Mouse (Mus musculus) CH12.LX (cell line): ENCODE measurements around the gene Ldb3. TPM values are rescaled to one million over a fixed set of nuclear protein-coding genes. Genes with fewer than 3 reads are reported as not detected.
A peak's percentile ranks its signal among the peaks of the same experiment; 100 is the strongest.

Source experiments
- DNase-seq: peaks from one replicate; pipeline ENCODE4 v3.0.0-alpha.2; 2013; ENCODE audit errors: extremely low read depth
- H3K27ac ChIP-seq: 2 replicates; pipeline ENCODE4 v1.5.1; 2012; ENCODE audit warnings: low read depth, mild to moderate bottlenecking, control low read depth, moderate library complexity; ENCODE audit not compliant: insufficient read depth
- H3K27me3 ChIP-seq: replicated peaks from 2 replicates; pipeline ENCODE3; 2012; ENCODE audit warnings: inconsistent platforms
- H3K36me3 ChIP-seq, 2 experiments: replicated peaks in 1 of 2; 2 replicates each; pipeline versions ENCODE3 to v1.6.1; 2012; ENCODE audit warnings: inconsistent platforms in 1 of 2, low read length in 1 of 2, mild to moderate bottlenecking in 1 of 2, mixed read lengths in 1 of 2, moderate library complexity in 1 of 2; ENCODE audit not compliant: control insufficient read depth in 1 of 2, insufficient read depth in 1 of 2
- H3K4me1 ChIP-seq, 2 experiments: 2 replicates each; pipeline ENCODE4 v1.6.1; 2012; ENCODE audit warnings: inconsistent platforms in 1 of 2, moderate library complexity in 1 of 2; ENCODE audit not compliant: insufficient read depth in 2 of 2, control insufficient read depth in 1 of 2
- H3K4me2 ChIP-seq: 2 replicates; pipeline ENCODE4 v1.6.1; 2012; ENCODE audit warnings: low read depth, mild to moderate bottlenecking, control low read depth; ENCODE audit not compliant: poor library complexity, insufficient read depth, severe bottlenecking
- H3K4me3 ChIP-seq, 3 experiments: fragments of 150-350 bp in 1 of 3; sonication (generic) in 1 of 3; replicated peaks in 1 of 3; 2 replicates each; pipeline versions ENCODE3 to v1.5.1; 2011 to 2012; ENCODE audit warnings: low read depth in 2 of 3, low read length in 2 of 3, mild to moderate bottlenecking in 2 of 3, moderate library complexity in 2 of 3, control low read depth in 1 of 3, improper control_type of control experiment in 1 of 3, inconsistent platforms in 1 of 3, mixed read lengths in 1 of 3; ENCODE audit not compliant: poor library complexity in 1 of 3
- H3K79me2 ChIP-seq: replicated peaks from 2 replicates; pipeline ENCODE4 v1.6.1; 2012; ENCODE audit warnings: mild to moderate bottlenecking, moderate library complexity; ENCODE audit not compliant: control insufficient read depth, poor library complexity, insufficient read depth, severe bottlenecking; ENCODE audit errors: extremely low read depth
- H3K9ac ChIP-seq: 2 replicates; pipeline ENCODE4 v1.6.1; 2012; ENCODE audit warnings: low read depth, mild to moderate bottlenecking, control low read depth, moderate library complexity; ENCODE audit not compliant: insufficient read depth
- H3K9me3 ChIP-seq: replicated peaks from 2 replicates; pipeline ENCODE3; 2012; ENCODE audit warnings: low read length, inconsistent platforms, mixed read lengths
- BHLHE40 ChIP-seq: IDR thresholded peaks from 2 replicates; pipeline ENCODE4 v1.6.1; 2011; ENCODE audit warnings: mild to moderate bottlenecking, low read depth, low read length, improper control_type of control experiment
- CHD1 ChIP-seq: IDR thresholded peaks from 2 replicates; pipeline ENCODE4 v1.6.1; 2012; ENCODE audit warnings: low read depth, low read length, improper control_type of control experiment, inconsistent platforms
- CHD2 ChIP-seq: IDR thresholded peaks from 2 replicates; pipeline ENCODE4 v1.6.1; 2011; ENCODE audit warnings: low read length, improper control_type of control experiment
- CTCF ChIP-seq, 2 experiments: IDR thresholded peaks in 1 of 2; conservative IDR thresholded peaks in 1 of 2; 2 replicates each; pipeline ENCODE4 v1.5.1; 2011 to 2012; ENCODE audit warnings: low read depth in 2 of 2, low read length in 2 of 2, improper control_type of control experiment in 1 of 2, inconsistent platforms in 1 of 2, mild to moderate bottlenecking in 1 of 2, moderate library complexity in 1 of 2
- E2F4 ChIP-seq: IDR thresholded peaks from 2 replicates; pipeline ENCODE4 v1.6.1; 2011; ENCODE audit warnings: low read depth, low read length, improper control_type of control experiment; ENCODE audit not compliant: insufficient replicate concordance
- ELF1 ChIP-seq: IDR thresholded peaks from 2 replicates; pipeline ENCODE4 v1.6.1; 2014; ENCODE audit warnings: low read depth, mild to moderate bottlenecking, inconsistent platforms, low read length, improper control_type of control experiment
- EP300 ChIP-seq: IDR thresholded peaks from 2 replicates; pipeline ENCODE4 v1.6.1; 2011; ENCODE audit warnings: low read length, improper control_type of control experiment
- ETS1 ChIP-seq: conservative IDR thresholded peaks from 2 replicates; pipeline ENCODE4 v1.6.1; 2012; ENCODE audit warnings: low read depth, mild to moderate bottlenecking, inconsistent platforms, low read length, improper control_type of control experiment, moderate library complexity
- IRF4 ChIP-seq: IDR thresholded peaks from 2 replicates; pipeline ENCODE4 v1.6.1; 2014; ENCODE audit warnings: low read depth, mild to moderate bottlenecking, inconsistent platforms, low read length, improper control_type of control experiment
- JUND ChIP-seq: conservative IDR thresholded peaks from 2 replicates; pipeline ENCODE4 v1.6.1; 2011; ENCODE audit warnings: low read depth, low read length, improper control_type of control experiment
- MAFK ChIP-seq: IDR thresholded peaks from 2 replicates; pipeline ENCODE4 v1.6.1; 2011; ENCODE audit warnings: low read length, improper control_type of control experiment; ENCODE audit not compliant: insufficient replicate concordance
- MAZ ChIP-seq: IDR thresholded peaks from 2 replicates; pipeline ENCODE4 v1.6.1; 2012; ENCODE audit warnings: low read depth, mild to moderate bottlenecking, inconsistent platforms, low read length, improper control_type of control experiment, moderate library complexity
- MEF2A ChIP-seq: IDR thresholded peaks from 2 replicates; pipeline ENCODE4 v1.6.1; 2014; ENCODE audit warnings: low read depth, mild to moderate bottlenecking, inconsistent platforms, low read length, improper control_type of control experiment, borderline replicate concordance
- MYC ChIP-seq: IDR thresholded peaks from 2 replicates; pipeline ENCODE4 v1.6.1; 2011; ENCODE audit warnings: low read depth, mild to moderate bottlenecking, improper control_type of control experiment, low read length
- NELFE ChIP-seq: IDR thresholded peaks from 2 replicates; pipeline ENCODE4 v1.6.1; 2011; ENCODE audit warnings: low read depth, low read length, improper control_type of control experiment
- NRF1 ChIP-seq: IDR thresholded peaks from 2 replicates; pipeline ENCODE4 v1.6.1; 2014; ENCODE audit warnings: low read depth, mild to moderate bottlenecking, inconsistent platforms, low read length, improper control_type of control experiment, moderate library complexity
- POLR2A ChIP-seq: IDR thresholded peaks from 2 replicates; pipeline ENCODE4 v1.6.1; 2011; ENCODE audit warnings: low read depth, mild to moderate bottlenecking, improper control_type of control experiment, low read length
- POLR2AphosphoS2 ChIP-seq: IDR thresholded peaks from 2 replicates; pipeline ENCODE4 v1.6.1; 2011; ENCODE audit warnings: low read depth, low read length, improper control_type of control experiment
- RAD21 ChIP-seq: IDR thresholded peaks from 2 replicates; pipeline ENCODE4 v1.6.1; 2011; ENCODE audit warnings: low read depth, mild to moderate bottlenecking, low read length, improper control_type of control experiment, moderate library complexity
- RCOR1 ChIP-seq: conservative IDR thresholded peaks from 2 replicates; pipeline ENCODE4 v1.6.1; 2012; ENCODE audit warnings: low read depth, mild to moderate bottlenecking, inconsistent platforms, low read length, improper control_type of control experiment
- SIN3A ChIP-seq: IDR thresholded peaks from 2 replicates; pipeline ENCODE4 v1.6.1; 2012; ENCODE audit warnings: low read length, improper control_type of control experiment, inconsistent platforms
- SMC3 ChIP-seq: IDR thresholded peaks from 2 replicates; pipeline ENCODE4 v1.6.1; 2011; ENCODE audit warnings: low read depth, low read length, improper control_type of control experiment
- TBP ChIP-seq: conservative IDR thresholded peaks from 2 replicates; pipeline ENCODE4 v1.6.1; 2011; ENCODE audit warnings: low read depth, low read length, improper control_type of control experiment
- USF1 ChIP-seq: IDR thresholded peaks from 2 replicates; pipeline ENCODE4 v1.6.1; 2014; ENCODE audit warnings: low read depth, mild to moderate bottlenecking, inconsistent platforms, low read length, improper control_type of control experiment
- ZC3H11A ChIP-seq: IDR thresholded peaks from 2 replicates; pipeline ENCODE4 v1.6.1; 2012; ENCODE audit warnings: low read depth, mild to moderate bottlenecking, inconsistent platforms, low read length, improper control_type of control experiment
- ZKSCAN1 ChIP-seq: IDR thresholded peaks from 2 replicates; pipeline ENCODE4 v1.6.1; 2012; ENCODE audit warnings: low read depth, inconsistent platforms, low read length, improper control_type of control experiment, borderline replicate concordance
- ZMIZ1 ChIP-seq: IDR thresholded peaks from 2 replicates; pipeline ENCODE4 v1.6.1; 2012; ENCODE audit warnings: low read depth, mild to moderate bottlenecking, inconsistent platforms, low read length, improper control_type of control experiment
- ZNF384 ChIP-seq: IDR thresholded peaks from 2 replicates; pipeline ENCODE4 v1.6.1; 2012; ENCODE audit warnings: low read depth, low read length, improper control_type of control experiment, inconsistent platforms
- dilution Hi-C: fragments of 300-500 bp; cut with MboI; formaldehyde crosslinking; loops from 2 replicates; pipeline ENCODE4 v1.14.3; 2020; ENCODE audit warnings: low sequenced_read_pairs; ENCODE audit not compliant: extremely low pct_unique_long_range_greater_than_20kb, extremely low pct_ligation_motif_present
- in situ Hi-C: fragments of 300-500 bp; cut with MboI; formaldehyde crosslinking; loops from 3 replicates; pipeline ENCODE4 v1.14.3; 2019; ENCODE audit warnings: low sequenced_read_pairs, low pct_ligation_motif_present, low pct_unique_long_range_greater_than_20kb, mixed read lengths
- polyA plus RNA-seq: library from polyadenylated mRNA; unstranded; fragments of >175 nt; gene quantifications from 2 replicates; pipeline ENCODE4 v1.2.1, GENCODE M21; 2012; ENCODE audit warnings: low read depth; ENCODE audit not compliant: insufficient read length
- total RNA-seq, 2 experiments: library from RNA; depleted of rRNA; stranded (reverse); fragments of 300-350 nt in 1 of 2; fragments of >200 nt in 1 of 2; gene quantifications; 2 replicates each; pipeline ENCODE4 v1.2.3; 2012 to 2014

The Ldb3 gene
- total and polyA plus RNA-seq, 3 experiments, result 0.08 TPM; not detected in 2

GRCm38 (mm10) chr14:34616821-34617220, 28.3 kb upstream of the Ldb3 start:
- dilution Hi-C loops, result loop anchor here (25.0 kb wide), 1 partner anchor 145 kb away; no protein-coding TSS in a partner anchor
- no peak overlapping the region for H3K27ac ChIP-seq
- no peaks in the 10 kb centered on the region for H3K36me3 ChIP-seq
- no peaks in the 10 kb centered on the region for H3K9me3 ChIP-seq
- peak; percentile 80 for DNase-seq
- TF ChIP-seq NRF1, result no peak
- no peak for TF ChIP-seq EP300
- peak; percentile 70; the same call in 1 of the 2 replicates for TF ChIP-seq IRF4
- peak; percentile 32; the same call in 1 of the 2 replicates for TF ChIP-seq ZNF384
- no peak for TF ChIP-seq MAFK
- no peak for TF ChIP-seq POLR2A
- TF ChIP-seq RCOR1, result no peak
- TF ChIP-seq ZC3H11A, result peak; percentile 52; the same call in 1 of the 2 replicates
- peak; percentile 82 to 100 for TF ChIP-seq CTCF (conservative IDR thresholded peaks at IDR 0.05 in 1 of 2, IDR thresholded peaks at IDR 0.05 in 1 of 2; ENCODE audit: low read depth in 2 of 2, low read length in 2 of 2)
- no peak for TF ChIP-seq ZMIZ1
- no peak for TF ChIP-seq USF1
- TF ChIP-seq BHLHE40, result no peak
- TF ChIP-seq SMC3, result peak; percentile 93
- TF ChIP-seq E2F4, result no peak
- TF ChIP-seq POLR2AphosphoS2, result no peak
- TF ChIP-seq MAZ, result no peak
- TF ChIP-seq MEF2A, result 0 out of 2 replicates have a peak, but pooled peaks have one; percentile 41
- no peak for TF ChIP-seq SIN3A
- no peak for TF ChIP-seq ELF1
- TF ChIP-seq JUND, result 0 out of 2 replicates have a peak, but pooled peaks have one; percentile 17
- TF ChIP-seq ETS1, result no peak
- TF ChIP-seq MYC, result no peak
- no peak for TF ChIP-seq ZKSCAN1
- TF ChIP-seq CHD1, result no peak
- TF ChIP-seq NELFE, result peak; percentile 77; the same call in 1 of the 2 replicates
- no peak for TF ChIP-seq CHD2
- TF ChIP-seq RAD21, result peak; percentile 94
- no peak for TF ChIP-seq TBP
- H3K27me3 ChIP-seq, result peaks cover 2% of the 10 kb centered on the region
- no peaks in the 10 kb centered on the region for H3K79me2 ChIP-seq
- H3K4me1 ChIP-seq, result peaks cover 0 to 4% of the 10 kb centered on the region in 2 experiments; a peak in 1 of 4 replicates
- in situ Hi-C loops, result no loop called here
- no peak overlapping the region for H3K9ac ChIP-seq
- H3K4me2 ChIP-seq, result no peak overlapping the region
- H3K4me3 ChIP-seq, result no peak overlapping the region
